Mouse (Mus musculus) hindbrain, embryonic 16.5 days (tissue): ENCODE results near the gene Fabp7. TPM values are rescaled to one million over a fixed set of nuclear protein-coding genes. Genes with fewer than 3 reads are reported as not detected.

Source experiments
- ATAC-seq: fragments of 200-750 bp; cut with Nextera tagmentation; 2 replicates; pipeline ENCODE4 v1.8.0; 2017; ENCODE audit warnings: moderate TSS enrichment, moderate library complexity
- H3K27ac ChIP-seq: fragments of 300-500 bp; sonication (generic); 2 replicates; pipeline ENCODE4 v1.5.1; 2014; ENCODE audit warnings: low read depth, mild to moderate bottlenecking, control low read depth, low read length, moderate library complexity
- H3K27me3 ChIP-seq: fragments of 300-500 bp; sonication (generic); replicated peaks from 2 replicates; pipeline ENCODE4 v1.6.1; 2014; ENCODE audit warnings: low read length; ENCODE audit not compliant: control insufficient read depth, insufficient read depth
- H3K36me3 ChIP-seq: fragments of 300-500 bp; sonication (generic); 2 replicates; pipeline ENCODE4 v1.6.1; 2014; ENCODE audit warnings: mild to moderate bottlenecking, low read length, moderate library complexity, mixed read lengths; ENCODE audit not compliant: control insufficient read depth, insufficient read depth
- H3K4me1 ChIP-seq: fragments of 300-500 bp; sonication (generic); 2 replicates; pipeline ENCODE4 v1.6.1; 2014; ENCODE audit warnings: low read depth, low read length; ENCODE audit not compliant: control insufficient read depth, insufficient read depth
- H3K4me2 ChIP-seq: fragments of 300-500 bp; sonication (generic); 2 replicates; pipeline ENCODE4 v1.6.1; 2014; ENCODE audit warnings: mild to moderate bottlenecking, low read length, control low read depth, moderate library complexity
- H3K4me3 ChIP-seq: fragments of 300-500 bp; sonication (generic); 2 replicates; pipeline ENCODE4 v1.5.1; 2014; ENCODE audit warnings: mild to moderate bottlenecking, low read length, control low read depth, moderate library complexity
- H3K9ac ChIP-seq: fragments of 300-500 bp; sonication (generic); 2 replicates; pipeline ENCODE4 v1.6.1; 2014; ENCODE audit warnings: low read depth, mild to moderate bottlenecking, control low read depth, low read length, moderate library complexity
- H3K9me3 ChIP-seq: fragments of 300-500 bp; sonication (generic); 2 replicates; pipeline ENCODE4 v1.6.1; 2014; ENCODE audit warnings: mild to moderate bottlenecking, low read length, moderate library complexity; ENCODE audit not compliant: control insufficient read depth
- WGBS: fragments of 180-500 bp; shearing (Covaris S2); extraction: QIAGEN DNeasy Blood & Tissue Kit; methylation state at CpG from one replicate; pipeline ENCODE4 v1.1.7; 2014; 5-methylcytosine and 5-hydroxymethylcytosine counted together
- polyA plus RNA-seq: library from polyadenylated mRNA; unstranded; fragments of >200 nt; fragmentation: Nextera tagmentation; extraction: Ambion mirVana; gene quantifications from 2 replicates; pipeline ENCODE4 v1.2.1, GENCODE M21; 2015

Gene Fabp7
- polyA plus RNA-seq, 1 experiment from 2014 or later, result 2,866 TPM

GRCm38 (mm10) chr10:57794491-57795461, 10.1 kb downstream of the Fabp7 start:
- peak overlapping the region; percentile 72 for H3K9ac ChIP-seq
- no peaks in the 10 kb centered on the region for H3K27me3 ChIP-seq
- peaks cover 3% of the 10 kb centered on the region; the same call in 1 of the 2 replicates for H3K9me3 ChIP-seq
- peak overlapping the region; percentile 62 for H3K27ac ChIP-seq
- peak; percentile 85 for ATAC-seq
- H3K36me3 ChIP-seq, result no peaks in the 10 kb centered on the region
- peaks cover 7% of the 10 kb centered on the region for H3K4me1 ChIP-seq
- H3K4me3 ChIP-seq, result peak overlapping the region; percentile 50
- peak overlapping the region; percentile 91 for H3K4me2 ChIP-seq
- WGBS, result 2% methylated on average over 44 of the region's 44 CpGs

GRCm38 (mm10) chr10:57795542-57795941, 10.9 kb downstream of the Fabp7 start:
- H3K4me2 ChIP-seq, result peak overlapping the region; percentile 91
- no peaks in the 10 kb centered on the region for H3K36me3 ChIP-seq
- H3K4me3 ChIP-seq, result peak overlapping the region; percentile 50
- peaks cover 3% of the 10 kb centered on the region; the same call in 1 of the 2 replicates for H3K9me3 ChIP-seq
- no peak for ATAC-seq
- H3K4me1 ChIP-seq, result peaks cover 7% of the 10 kb centered on the region
- 50% methylated on average over 4 of the region's 4 CpGs for whole genome bisulfite sequencing
- peak overlapping the region; percentile 72; the same call in 1 of the 2 replicates for H3K9ac ChIP-seq
- 0 out of 2 replicates have a peak overlapping the region, but pooled peaks have one; percentile 13 for H3K27ac ChIP-seq
- H3K27me3 ChIP-seq, result no peaks in the 10 kb centered on the region

GRCm38 (mm10) chr10:57796057-57796456, 11.4 kb downstream of the Fabp7 start:
- WGBS, result 52% methylated on average over 4 of the region's 4 CpGs
- H3K9ac ChIP-seq, result no peak overlapping the region
- no peaks in the 10 kb centered on the region for H3K36me3 ChIP-seq
- peaks cover 3% of the 10 kb centered on the region; the same call in 1 of the 2 replicates for H3K9me3 ChIP-seq
- H3K27me3 ChIP-seq, result no peaks in the 10 kb centered on the region
- no peak overlapping the region; the same call in 1 of the 2 replicates for H3K4me2 ChIP-seq
- no peak overlapping the region for H3K27ac ChIP-seq
- H3K4me1 ChIP-seq, result peaks cover 7% of the 10 kb centered on the region
- peak; percentile 55 for ATAC-seq
- no peak overlapping the region for H3K4me3 ChIP-seq

GRCm38 (mm10) chr10:57799486-57799885, 14.8 kb downstream of the Fabp7 start:
- Histone ChIP-seq H3K4me1 (peaks cover 7% of the 10 kb centered on the region), H3K9ac (no peak overlapping the region), H3K9me3 (no peaks in the 10 kb centered on the region), H3K27me3 (no peaks in the 10 kb centered on the region), H3K4me3 (no peak overlapping the region), H3K4me2 (no peak overlapping the region), H3K36me3 (no peaks in the 10 kb centered on the region), H3K27ac (no peak overlapping the region)
- no peak for ATAC-seq
- WGBS, result 91% methylated on average over 1 of the region's 1 CpGs

- no peak overlapping the region for H3K27ac ChIP-seq
- H3K9me3 ChIP-seq, result no peaks in the 10 kb centered on the region
- no peaks in the 10 kb centered on the region for H3K4me1 ChIP-seq
- WGBS, result 94% methylated on average over 6 of the region's 6 CpGs
- H3K4me2 ChIP-seq, result no peak overlapping the region
- H3K9ac ChIP-seq, result no peak overlapping the region
- H3K4me3 ChIP-seq, result no peak overlapping the region
- H3K27me3 ChIP-seq, result no peaks in the 10 kb centered on the region
- no peaks in the 10 kb centered on the region; the same call in 1 of the 2 replicates for H3K36me3 ChIP-seq
- no peak for ATAC-seq
These were observed 23.1 kb downstream of the Fabp7 start for GRCm38 (mm10) chr10:57807754-57808153.

- no peaks in the 10 kb centered on the region for H3K9me3 ChIP-seq
- no peak overlapping the region for H3K27ac ChIP-seq
- no peak for ATAC-seq
- no peaks in the 10 kb centered on the region for H3K4me1 ChIP-seq
- H3K9ac ChIP-seq, result no peak overlapping the region
- no peak overlapping the region for H3K4me2 ChIP-seq
- 91% methylated on average over 5 of the region's 5 CpGs for WGBS
- H3K27me3 ChIP-seq, result no peaks in the 10 kb centered on the region
- H3K36me3 ChIP-seq, result no peaks in the 10 kb centered on the region; the same call in 1 of the 2 replicates
- no peak overlapping the region for H3K4me3 ChIP-seq
These were observed 27.6 kb downstream of the Fabp7 start for GRCm38 (mm10) chr10:57812161-57812856.

- H3K4me2 ChIP-seq, result no peak overlapping the region
- ATAC-seq, result no peak
- H3K4me1 ChIP-seq, result no peaks in the 10 kb centered on the region
- no peak overlapping the region for H3K9ac ChIP-seq
- H3K4me3 ChIP-seq, result no peak overlapping the region
- H3K36me3 ChIP-seq, result no peaks in the 10 kb centered on the region; the same call in 1 of the 2 replicates
- WGBS, result 68% methylated on average over 2 of the region's 2 CpGs
- no peak overlapping the region for H3K27ac ChIP-seq
- H3K27me3 ChIP-seq, result no peaks in the 10 kb centered on the region
- H3K9me3 ChIP-seq, result no peaks in the 10 kb centered on the region
These were observed 29.6 kb downstream of the Fabp7 start for GRCm38 (mm10) chr10:57814295-57814694.

GRCm38 (mm10) chr10:57815869-57816268, 31.2 kb downstream of the Fabp7 start:
- WGBS, result 76% methylated on average over 6 of the region's 6 CpGs
- no peak overlapping the region for H3K9ac ChIP-seq
- no peaks in the 10 kb centered on the region for H3K9me3 ChIP-seq
- H3K4me2 ChIP-seq, result no peak overlapping the region
- H3K4me1 ChIP-seq, result no peaks in the 10 kb centered on the region
- ATAC-seq, result no peak
- H3K27ac ChIP-seq, result no peak overlapping the region
- no peak overlapping the region for H3K4me3 ChIP-seq
- H3K27me3 ChIP-seq, result no peaks in the 10 kb centered on the region
- H3K36me3 ChIP-seq, result no peaks in the 10 kb centered on the region; the same call in 1 of the 2 replicates

GRCm38 (mm10) chr10:57819209-57819608, 34.5 kb downstream of the Fabp7 start:
- H3K27me3 ChIP-seq, result no peaks in the 10 kb centered on the region
- no peak overlapping the region for H3K9ac ChIP-seq
- H3K4me2 ChIP-seq, result no peak overlapping the region
- 96% methylated on average over 2 of the region's 2 CpGs for WGBS
- no peak overlapping the region for H3K4me3 ChIP-seq
- no peaks in the 10 kb centered on the region for H3K36me3 ChIP-seq
- peaks cover 4% of the 10 kb centered on the region; the same call in 1 of the 2 replicates for H3K4me1 ChIP-seq
- ATAC-seq, result no peak
- no peak overlapping the region for H3K27ac ChIP-seq
- no peaks in the 10 kb centered on the region for H3K9me3 ChIP-seq
